In genomic region chr16:8738542-8739514, GRCm38 (mm10) we compare ENCODE assay signal across 8 mouse cellular contexts. TPM values are rescaled to one million over a fixed set of nuclear protein-coding genes. Genes with fewer than 3 reads are reported as not detected.
DNase-seq lines count a peak whose midpoint lies in the region; ATAC-seq lines count a peak whose summit lies in the region.

No protein-coding gene starts in this region.

- peak overlapping the region; percentile 99 for H3K4me3 ChIP-seq in hindbrain, embryonic 16.5 days (ENCODE audit: low read length)
- H3K4me3 ChIP-seq in macrophage (ENCODE audit: inconsistent target), result peak overlapping the region; percentile 26; the same call in 1 of the 2 replicates

- H3K9ac ChIP-seq in hindbrain, embryonic 16.5 days (ENCODE audit: low read depth, low read length), result peak overlapping the region; percentile 97

- DNase-seq in T-cell, adult 2 months (ENCODE audit: low spot score), result peak; percentile 87
- DNase-seq in cerebellum, postnatal 36 days, result peak; percentile 87 to 92
- peak; percentile 91 for DNase-seq in gastrocnemius, adult 18-20 months (ENCODE audit: low spot score)
- DNase-seq in left cerebral cortex, adult 18-20 months (ENCODE audit: low spot score in 2 of 2), result peak; percentile 93
- DNase-seq in retina, postnatal 7 days (ENCODE audit: low read depth, low spot score), result peak; percentile 86
- peak; percentile 76 to 85 for DNase-seq in urinary bladder, adult 18-20 months (ENCODE audit: low spot score in 2 of 2)

- peak overlapping the region; percentile 97 for H3K27ac ChIP-seq in hindbrain, embryonic 16.5 days (ENCODE audit: low read depth, low read length)
- H3K27ac ChIP-seq in macrophage, result no peak overlapping the region

- peaks cover 32% of the 10 kb centered on the region for H3K4me1 ChIP-seq in hindbrain, embryonic 16.5 days (ENCODE audit: control insufficient read depth, insufficient read depth, low read depth, low read length)

- ATAC-seq in hindbrain, embryonic 16.5 days, result peak; percentile 94

- H3K27me3 ChIP-seq in hindbrain, embryonic 16.5 days (replicated peaks; ENCODE audit: control insufficient read depth, insufficient read depth, low read length), result no peaks in the 10 kb centered on the region

- peaks cover 40% of the 10 kb centered on the region for H3K79me2 ChIP-seq in macrophage (ENCODE audit: inconsistent target)

- H3K9me3 ChIP-seq in hindbrain, embryonic 16.5 days (ENCODE audit: control insufficient read depth, low read length), result no peaks in the 10 kb centered on the region

- peak overlapping the region; percentile 59 for H3K4me2 ChIP-seq in hindbrain, embryonic 16.5 days (ENCODE audit: low read length)

- WGBS in hindbrain, embryonic 16.5 days, result 2% methylated on average over 42 of the region's 126 CpGs
- 1% methylated on average over 94 of the region's 126 CpGs for WGBS in macrophage (ENCODE audit: missing documents)

- H3K36me3 ChIP-seq in hindbrain, embryonic 16.5 days (ENCODE audit: control insufficient read depth, insufficient read depth, low read length), result no peaks in the 10 kb centered on the region
- H3K36me3 ChIP-seq in macrophage (ENCODE audit: inconsistent target), result no peaks in the 10 kb centered on the region

RNA-seq across cellular contexts. Expression of gene Usp7, which starts 53.3 kb away (rescaled TPM):
- total RNA-seq in gastrocnemius, adult 18-20 months (2021), result 10 to 100 TPM; 56.1 to 62.5 TPM
- 23.9 and 25.5 TPM in 2 replicates for polyA plus RNA-seq in hindbrain, embryonic 16.5 days (2015; fragmentation: Nextera tagmentation; extraction: Ambion mirVana)
- 100 to 1,000 TPM; 160 to 165 TPM for total RNA-seq in left cerebral cortex, adult 18-20 months (2021)
- total RNA-seq in macrophage (2018; cell fraction: chromatin; rRNA removed), result 100 to 1,000 TPM; 242 to 371 (median 322) TPM
- 10 to 100 TPM; 48.1 to 71.6 (median 62.1) TPM for total RNA-seq in macrophage (2018; cell fraction: cytosol; rRNA removed)
- 100 to 1,000 TPM; 117 to 266 (median 159) TPM for total RNA-seq in macrophage (2018; cell fraction: nucleus; rRNA removed)
- 46.1 to 73.0 TPM (median 65.1 TPM) in 3 replicates for polyA plus RNA-seq in macrophage (2018)

RNA-seq across cellular contexts. Expression of gene Gm5767, which starts 58.3 kb away (rescaled TPM):
- total RNA-seq in gastrocnemius, adult 18-20 months (2021), result not detected
- polyA plus RNA-seq in hindbrain, embryonic 16.5 days (2015; fragmentation: Nextera tagmentation; extraction: Ambion mirVana), result not detected in 2 replicates
- total RNA-seq in left cerebral cortex, adult 18-20 months (2021), result not detected
- total RNA-seq in macrophage (2018; cell fraction: chromatin; rRNA removed), result not detected
- total RNA-seq in macrophage (2018; cell fraction: cytosol; rRNA removed), result under 1 TPM in 1 of 26 experiments, not detected in 25; 0.31 TPM
- not detected for total RNA-seq in macrophage (2018; cell fraction: nucleus; rRNA removed)
- not detected in 3 replicates for polyA plus RNA-seq in macrophage (2018)
